Mouse (Mus musculus) testis, postnatal 14 days (tissue): ENCODE results near the gene 1700061G19Rik.

Source experiments
- DNase-seq: peaks from one replicate; pipeline ENCODE4 v3.0.0; 2021; ENCODE audit warnings: low spot score

The 1700061G19Rik gene

GRCm38 (mm10) chr17:56874936-56875651 lies at the start of gene 1700061G19Rik:
1700061G19Rik (plus strand) TSS chr17:56875477.
- no peak for DNase-seq

GRCm38 (mm10) chr17:56826718-56827117 lies 48.6 kb upstream of the 1700061G19Rik start:
- no peak for DNase-seq

GRCm38 (mm10) chr17:56829171-56829570 lies 46.1 kb upstream of the 1700061G19Rik start:
- no peak for DNase-seq

GRCm38 (mm10) chr17:56829795-56830194 lies 45.5 kb upstream of the 1700061G19Rik start:
- peak; percentile 42 for DNase-seq

DNA sequence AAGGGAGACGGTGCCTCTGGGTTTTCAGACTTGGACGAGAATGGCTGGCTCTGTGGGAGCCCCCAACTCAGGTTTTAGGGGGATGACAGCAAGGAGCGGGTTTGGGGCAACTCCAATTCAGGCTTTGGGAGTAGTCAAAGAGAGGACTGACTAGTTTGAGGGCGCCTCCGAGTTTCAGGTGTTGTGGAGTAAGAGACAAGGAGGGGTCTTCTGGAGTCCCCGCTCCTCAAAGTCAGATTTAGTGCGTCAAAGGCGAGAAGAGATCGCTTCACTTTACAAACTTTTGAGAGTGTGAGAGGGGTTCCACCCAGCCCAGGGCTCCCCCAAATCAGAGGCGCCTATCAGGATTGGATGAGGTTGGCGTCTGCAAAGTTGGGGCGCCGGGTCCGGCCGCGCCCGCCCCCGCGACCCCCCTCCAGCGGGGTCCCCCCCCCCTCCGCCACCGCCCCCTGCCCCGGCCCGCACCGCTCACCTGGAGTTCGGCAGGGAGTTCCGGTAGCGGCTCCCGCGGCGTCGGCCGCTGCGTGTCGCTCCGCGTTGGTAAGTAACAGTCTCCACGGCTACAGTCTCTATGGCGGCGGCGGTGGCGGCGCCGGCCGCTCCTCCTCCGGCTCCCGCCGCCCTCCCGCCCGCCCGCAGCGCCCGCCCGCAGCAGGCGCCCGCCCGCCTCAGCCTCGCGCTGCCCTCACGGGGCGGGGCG lies 44.7 kb upstream of the 1700061G19Rik start, which contains the start of gene Rfx2:
TSS of gene Rfx2 (minus strand) at position 603 of the 700 bp plus-strand sequence.
- peak; percentile 60 for DNase-seq

- peak; percentile 99 for DNase-seq
Observed at GRCm38 (mm10) chr17:56831111-56831816, 44.0 kb upstream of the 1700061G19Rik start.

DNA sequence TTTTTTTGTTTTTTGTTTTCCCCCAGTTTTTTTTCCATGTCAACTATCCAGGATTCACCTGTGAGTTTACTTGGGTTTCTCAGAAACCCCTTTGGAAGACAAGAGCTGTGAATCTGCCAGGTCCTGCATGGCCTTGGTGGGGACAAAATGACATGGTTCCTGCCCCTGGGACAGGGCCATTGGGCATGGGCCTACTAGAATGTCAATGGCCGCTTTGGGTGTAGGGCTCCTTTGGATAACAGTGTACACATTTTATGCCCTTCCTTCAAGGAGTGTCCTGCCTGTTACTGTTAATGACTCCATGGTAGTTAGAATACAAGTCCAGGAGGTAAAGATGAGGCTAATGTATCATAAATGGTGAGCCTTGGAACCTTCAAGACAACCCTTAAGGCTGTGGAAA lies 42.4 kb upstream of the 1700061G19Rik start:
- DNase-seq = no peak

DNA sequence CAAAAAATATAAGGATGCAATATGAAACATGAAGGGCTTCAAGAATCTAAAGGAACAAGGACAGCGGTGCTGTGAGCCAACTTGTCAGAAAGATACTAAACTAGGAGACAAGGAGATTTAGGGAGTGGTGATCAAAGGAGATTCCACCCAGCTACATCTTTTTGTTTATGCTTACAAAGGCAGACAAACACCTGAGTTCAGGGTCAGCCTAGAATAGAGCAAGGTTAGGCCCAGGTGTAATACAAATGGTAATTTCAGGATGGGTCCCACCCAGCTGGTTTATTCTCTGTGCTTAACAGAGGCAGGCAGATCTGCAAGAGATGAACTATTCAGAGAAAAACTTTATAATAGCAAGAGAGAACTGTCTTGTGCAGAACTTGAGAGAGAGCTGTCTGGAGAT lies 41.9 kb upstream of the 1700061G19Rik start:
- DNase-seq = no peak

- no peak for DNase-seq
Observed at GRCm38 (mm10) chr17:56836336-56836735, 38.9 kb upstream of the 1700061G19Rik start.

- DNase-seq = no peak
Observed at GRCm38 (mm10) chr17:56840524-56840923, 34.8 kb upstream of the 1700061G19Rik start.

DNA sequence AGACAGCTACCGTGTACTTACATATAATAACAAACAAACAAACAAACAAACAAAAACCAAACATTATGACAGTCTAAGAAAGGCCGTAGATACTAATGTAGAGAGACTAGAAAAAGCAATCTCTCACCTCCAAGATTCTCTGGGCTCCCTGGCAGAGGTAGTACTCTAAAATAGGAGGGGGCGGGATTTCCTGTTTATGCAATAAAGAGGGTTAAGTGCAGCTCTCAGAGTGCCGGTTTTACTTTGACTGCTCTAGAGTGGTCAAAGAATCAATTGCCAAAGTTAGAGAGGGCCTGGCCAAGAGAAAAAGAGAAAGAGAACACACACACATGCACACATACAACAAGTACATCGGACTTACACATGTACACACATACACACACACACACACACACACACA lies 33.1 kb upstream of the 1700061G19Rik start:
- no peak for DNase-seq

DNA sequence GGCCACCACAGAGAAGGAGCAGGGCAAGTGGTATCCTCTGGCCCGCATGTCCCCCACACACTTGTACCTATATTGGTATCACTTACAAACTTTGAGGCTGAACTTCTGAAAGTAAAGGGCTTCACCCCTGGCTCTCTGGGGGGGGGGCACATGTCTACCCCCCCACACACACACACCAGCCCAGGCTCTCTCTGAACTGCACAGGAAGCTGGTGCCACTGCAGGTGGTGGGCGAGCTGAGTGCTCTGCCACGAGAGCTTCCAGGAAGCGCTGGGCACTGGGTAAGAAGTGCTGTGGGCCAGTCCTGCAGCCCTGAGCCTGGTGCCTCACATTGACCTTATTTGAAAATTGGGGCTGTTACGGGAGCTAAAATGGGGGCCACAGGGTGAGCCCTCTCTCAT lies 31.6 kb upstream of the 1700061G19Rik start:
- DNase-seq = no peak

DNA sequence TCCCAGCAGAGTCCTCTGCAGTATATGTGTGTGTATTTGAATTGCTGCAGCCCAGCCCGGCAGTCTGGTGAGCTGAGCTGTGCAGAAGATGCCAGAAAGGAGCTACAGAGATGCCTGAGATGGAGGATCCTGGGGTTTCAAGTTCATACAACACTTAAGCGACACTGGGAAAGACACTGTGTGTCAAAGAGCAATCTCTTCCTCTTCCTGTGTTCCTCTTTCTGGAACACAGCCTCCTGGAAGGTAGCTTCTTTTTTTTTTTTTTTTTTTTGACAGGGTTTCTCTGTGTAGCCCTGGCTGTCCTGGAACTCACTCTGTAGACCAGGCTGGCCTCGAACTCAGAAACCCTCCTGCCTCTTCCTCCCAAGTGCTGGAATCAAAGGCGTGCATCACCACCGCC lies 26.5 kb upstream of the 1700061G19Rik start:
- DNase-seq = no peak

DNA sequence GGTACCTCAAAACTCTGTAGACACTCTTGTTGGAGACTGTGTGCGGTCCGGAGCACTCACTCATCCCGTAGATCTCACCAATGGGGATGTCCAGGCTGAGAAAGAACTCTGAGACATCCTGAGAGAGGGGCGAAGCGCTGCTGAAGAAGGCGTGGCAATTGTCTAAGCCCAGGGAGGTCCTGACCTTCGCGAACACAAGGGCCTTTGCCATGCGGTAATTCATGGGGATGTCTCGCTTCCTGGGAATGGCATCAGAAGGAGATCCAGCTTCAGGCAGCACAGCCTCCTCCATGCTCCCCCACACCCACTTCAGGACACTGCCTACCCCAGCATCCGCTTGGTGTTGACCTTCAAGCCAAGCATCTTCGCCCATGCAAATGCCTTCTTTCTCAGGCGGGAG lies 25.6 kb upstream of the 1700061G19Rik start:
- no peak for DNase-seq

DNA sequence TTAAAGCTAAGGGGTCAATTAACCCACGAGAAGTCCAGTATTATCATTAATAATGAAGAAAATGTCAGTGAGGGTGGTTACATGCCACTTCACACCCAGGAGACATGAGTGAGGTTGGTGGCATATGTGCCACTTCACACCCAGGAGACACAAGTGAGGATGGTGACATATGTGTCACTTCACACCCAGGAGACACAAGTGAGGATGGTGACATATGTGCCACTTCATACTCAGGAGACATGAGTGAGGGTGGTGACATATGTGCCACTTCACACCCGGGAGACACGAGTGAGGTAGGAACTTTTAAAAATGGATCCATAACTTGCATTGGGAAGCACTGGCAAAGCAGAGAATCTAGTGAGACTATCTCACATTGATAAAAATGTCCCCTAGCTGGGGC lies 24.1 kb upstream of the 1700061G19Rik start:
- no peak for DNase-seq

DNA sequence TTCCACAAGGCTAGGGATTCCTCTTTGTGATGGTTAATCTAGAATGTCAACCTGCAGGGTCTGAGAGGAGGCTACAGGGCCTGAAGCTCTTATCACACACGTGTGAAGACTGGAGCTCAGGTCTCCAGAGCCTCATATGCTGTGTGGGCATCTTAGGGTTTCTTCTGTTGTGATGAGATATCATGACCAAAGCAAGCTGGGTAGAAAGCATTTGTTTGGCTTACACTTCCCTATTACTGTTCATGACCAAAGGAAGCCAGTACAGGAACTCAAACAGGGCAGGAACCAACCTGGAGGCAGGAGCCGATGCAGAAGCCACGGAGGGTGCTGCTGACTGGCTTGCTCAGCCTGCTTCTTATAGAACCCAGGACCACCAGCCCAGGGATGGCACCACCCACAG lies 19.9 kb upstream of the 1700061G19Rik start:
- no peak for DNase-seq

GRCm38 (mm10) chr17:56858216-56858615 lies 17.1 kb upstream of the 1700061G19Rik start:
- peak; percentile 55 for DNase-seq

- no peak for DNase-seq
Observed at GRCm38 (mm10) chr17:56858922-56859321, 16.4 kb upstream of the 1700061G19Rik start.

DNA sequence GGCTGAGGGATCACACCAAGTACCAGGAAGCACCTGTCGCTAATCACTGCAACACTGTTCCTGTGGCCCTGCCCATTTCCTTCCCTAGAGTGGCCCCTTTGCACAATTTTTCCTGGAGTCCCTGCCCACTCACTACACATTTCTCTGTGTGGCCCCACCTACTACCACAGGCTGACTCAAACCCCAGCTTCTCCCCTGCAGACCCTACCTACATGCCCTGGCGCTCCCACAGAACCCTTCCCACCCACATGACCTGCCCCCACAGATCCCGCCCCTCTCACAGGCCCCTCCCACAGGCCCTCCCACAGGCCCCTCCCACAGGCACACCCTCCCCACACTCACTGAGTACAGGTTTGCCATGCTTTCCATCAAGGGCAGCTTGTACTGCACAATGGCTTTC lies 14.1 kb upstream of the 1700061G19Rik start:
- no peak for DNase-seq

DNA sequence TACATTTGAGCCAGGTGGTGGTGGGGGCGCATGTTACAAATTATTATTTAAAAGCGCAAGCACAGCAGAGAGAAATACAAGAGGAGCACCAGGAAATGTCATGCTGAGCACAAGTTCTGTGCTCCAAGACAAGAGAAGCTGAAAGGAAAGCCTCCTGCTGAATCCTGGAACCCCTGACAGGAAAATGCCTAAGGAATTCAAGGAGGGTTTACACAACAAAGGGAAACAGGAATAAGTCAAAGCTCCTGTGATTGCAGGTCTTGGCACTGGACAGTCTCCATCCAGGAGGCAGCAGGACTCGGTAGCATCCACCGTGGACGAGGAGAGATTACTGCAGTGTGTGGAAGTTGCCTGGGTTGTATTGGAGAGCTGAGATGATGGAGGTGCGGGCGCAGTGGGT lies 9.2 kb upstream of the 1700061G19Rik start:
- no peak for DNase-seq

DNA sequence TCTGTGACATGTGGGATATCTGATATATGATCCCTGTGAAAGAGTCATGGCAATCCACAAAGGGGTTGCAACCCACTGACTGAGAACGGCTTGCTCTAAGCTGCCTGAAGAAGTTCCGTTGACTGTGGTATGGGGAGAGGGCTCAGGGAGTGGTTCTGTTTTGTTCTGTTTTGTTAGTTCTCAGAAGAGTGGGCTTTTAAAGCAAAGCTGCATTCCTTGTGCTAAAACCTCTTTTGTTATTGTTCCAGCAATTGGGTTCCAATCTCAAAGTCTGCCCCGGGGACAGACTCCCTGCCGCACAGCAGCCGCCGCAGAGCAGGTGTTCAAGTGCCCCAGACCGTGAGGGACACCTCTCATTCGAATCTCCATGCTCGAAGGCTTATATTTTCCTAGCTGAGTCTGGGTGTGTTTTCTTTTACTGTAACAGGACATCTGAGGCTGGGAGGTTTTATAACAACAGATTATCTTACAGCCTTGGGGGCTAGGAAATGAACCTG lies 5.7 kb upstream of the 1700061G19Rik start:
- no peak for DNase-seq

DNA sequence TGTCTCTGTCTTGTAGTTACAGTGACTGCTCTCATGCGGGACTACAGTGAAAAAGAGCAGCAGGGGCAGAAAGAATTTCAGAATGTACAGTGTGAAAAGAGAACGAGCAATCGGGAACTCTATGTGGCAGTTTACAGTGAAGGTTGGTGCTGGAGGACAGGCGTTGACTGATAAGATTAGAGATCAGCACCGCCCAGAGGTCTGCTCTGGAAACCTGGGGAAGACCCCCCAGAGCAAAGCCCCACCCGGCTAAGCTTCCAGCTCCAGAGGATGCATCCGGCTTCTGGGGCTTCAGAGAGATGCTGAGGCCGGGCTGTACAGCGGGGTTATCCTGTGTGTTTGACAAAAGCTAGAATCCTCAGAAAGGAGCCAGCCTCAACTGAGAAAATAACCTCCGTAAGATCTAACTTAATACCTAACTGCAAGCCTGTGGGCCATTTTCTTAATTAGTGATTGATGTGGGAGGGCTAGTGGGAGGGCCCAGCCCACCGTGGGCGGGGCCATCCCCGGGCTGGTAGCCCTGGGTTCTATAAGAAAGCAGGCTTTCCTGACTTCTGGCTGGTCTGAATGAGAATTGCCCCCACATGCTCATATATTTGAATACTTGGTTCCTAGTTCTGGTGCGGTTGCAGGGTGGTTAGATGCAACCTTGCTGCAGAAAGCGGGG lies 4.9 kb upstream of the 1700061G19Rik start:
- DNase-seq = no peak
